Mouse (Mus musculus): ENCODE measurements around the gene Ormdl2.
"Not testable (repeated sequence)": the region's sequence is repeated elsewhere in the genome, so short reads cannot be mapped to it uniquely, and the experiment has no call there.

The Ormdl2 gene

GRCm38 (mm10) chr10:128821358-128822056, at the start of gene Ormdl2:
Ormdl2 (minus strand) TSS chr10:128821645.
- DNase-seq (ENCODE audit: low spot score) = peak; percentile 89

DNA sequence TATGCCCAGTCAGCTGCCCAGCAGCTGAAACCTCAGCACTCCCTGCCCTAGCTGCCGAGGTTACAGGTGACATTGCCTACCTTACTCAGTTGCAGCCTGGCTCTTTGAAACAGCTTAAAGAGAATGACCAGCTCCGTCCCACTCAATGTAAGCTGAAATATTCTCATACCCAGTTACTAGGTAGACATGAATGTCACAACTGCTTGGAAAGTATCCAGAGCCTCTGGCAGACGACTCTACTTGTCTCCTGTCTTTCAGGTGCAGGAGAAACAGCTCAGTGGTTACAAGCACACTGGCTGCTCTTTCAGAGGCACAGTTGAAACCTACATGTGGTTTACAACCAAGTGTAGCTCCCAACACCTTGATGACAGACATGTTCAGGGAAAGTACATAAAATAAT, 48.9 kb upstream of the Ormdl2 start:
- no peak for DNase-seq (ENCODE audit: low spot score)

DNA sequence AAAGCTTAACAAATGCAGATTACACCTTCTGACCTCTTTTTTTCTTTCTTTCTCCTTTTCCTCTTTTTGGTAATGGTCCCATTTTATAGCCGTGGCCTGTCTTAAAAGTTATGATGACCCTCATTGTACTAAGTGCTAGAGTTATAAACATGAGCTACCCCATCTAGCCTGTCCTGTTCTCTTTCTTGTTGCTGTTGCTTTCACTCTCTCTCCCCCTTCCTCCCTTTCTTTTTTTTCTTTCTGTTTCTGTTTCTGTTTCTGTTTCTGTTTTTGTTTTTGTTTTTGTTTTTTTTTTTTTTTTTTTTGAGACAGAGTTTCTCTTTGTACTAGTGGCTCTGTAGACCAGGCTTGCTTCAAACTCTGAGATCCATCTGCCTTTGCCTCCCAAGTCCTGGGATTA, 45.1 kb upstream of the Ormdl2 start:
- no peak for DNase-seq (ENCODE audit: low spot score)

DNA sequence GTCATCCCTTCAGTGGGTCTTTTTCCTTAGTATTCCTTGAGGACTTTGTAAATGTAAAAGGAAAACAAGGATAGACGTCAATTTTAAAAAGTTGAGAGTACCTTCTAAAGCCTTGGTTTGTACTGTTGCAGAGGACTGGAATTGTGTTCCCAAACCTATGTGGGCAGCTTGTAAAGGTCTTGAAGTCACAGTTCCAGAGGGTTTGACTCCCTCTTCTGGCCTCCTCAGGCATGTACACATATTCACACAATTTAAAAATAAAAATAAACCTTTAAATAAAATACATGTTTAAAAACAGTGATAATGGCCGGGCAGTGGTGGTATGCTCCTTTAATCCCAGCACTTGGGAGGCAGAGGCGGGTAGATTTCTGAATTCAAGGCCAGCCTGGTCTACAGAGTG, 44.6 kb upstream of the Ormdl2 start:
- no peak for DNase-seq (ENCODE audit: low spot score)

DNA sequence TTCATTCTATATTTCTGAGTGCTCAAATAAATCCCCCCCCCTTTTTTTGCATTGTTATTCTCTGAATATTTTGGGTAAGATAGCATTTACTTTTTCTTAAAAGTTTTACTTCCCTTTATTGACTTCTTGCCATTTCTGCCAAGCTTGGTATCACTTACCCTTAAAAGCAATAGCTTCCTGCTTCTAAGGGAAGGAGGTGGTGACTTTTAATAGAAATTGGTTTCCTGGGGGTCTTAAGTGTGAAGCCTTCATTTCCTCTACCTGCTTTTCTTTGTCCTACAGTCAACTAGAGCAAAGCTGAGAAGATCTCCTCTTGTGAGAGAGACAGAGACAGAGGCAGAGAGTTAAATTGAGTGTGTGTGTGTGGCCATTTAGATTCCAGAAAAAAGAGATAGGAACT, 39.7 kb upstream of the Ormdl2 start:
- DNase-seq (ENCODE audit: low spot score) = no peak

DNA sequence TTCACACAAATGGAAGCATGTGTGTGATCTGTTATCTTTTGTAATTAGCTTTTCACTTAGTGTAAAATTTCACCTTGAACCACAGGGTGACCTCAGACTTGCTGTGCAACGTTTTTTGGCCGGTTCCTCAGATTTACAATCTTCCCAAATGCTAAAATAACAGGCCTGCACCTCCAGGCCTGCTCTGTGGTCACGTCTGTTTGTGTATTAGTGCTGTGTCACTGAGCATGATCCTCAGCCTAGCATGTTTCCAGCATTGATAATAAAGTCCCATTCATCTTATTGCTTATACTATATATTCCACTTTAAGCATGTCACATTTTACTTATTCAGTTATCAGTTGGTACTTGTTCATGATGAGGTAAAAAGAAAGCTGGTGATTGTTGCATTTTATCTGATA, 28.9 kb upstream of the Ormdl2 start:
- DNase-seq (ENCODE audit: low spot score) = no peak

DNA sequence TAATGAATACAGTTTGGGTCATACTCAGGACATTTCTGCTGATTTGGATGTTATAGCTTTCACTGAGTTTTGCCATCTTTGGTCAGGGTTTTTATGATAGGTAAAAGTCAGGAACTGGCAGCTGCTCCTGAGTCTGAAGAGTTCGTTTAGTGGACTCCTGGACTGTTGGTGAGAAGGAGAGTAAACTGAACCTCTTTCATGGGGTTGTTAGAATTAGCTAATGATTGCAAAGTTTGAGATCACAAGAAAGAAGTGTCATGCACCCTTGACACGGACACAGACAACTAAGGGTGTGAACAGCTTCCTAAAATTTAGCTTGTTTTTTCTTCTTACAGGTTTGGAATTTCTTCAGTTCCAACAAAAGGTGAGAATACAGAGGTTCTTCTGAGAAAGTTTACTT, 27.0 kb upstream of the Ormdl2 start:
- DNase-seq (ENCODE audit: low spot score) = no peak

- DNase-seq (ENCODE audit: low spot score) = no peak
These were observed 25.2 kb upstream of the Ormdl2 start for GRCm38 (mm10) chr10:128846664-128847063.

- no peak for DNase-seq (ENCODE audit: low spot score)
These were observed 24.1 kb upstream of the Ormdl2 start for GRCm38 (mm10) chr10:128845516-128845915.

DNA sequence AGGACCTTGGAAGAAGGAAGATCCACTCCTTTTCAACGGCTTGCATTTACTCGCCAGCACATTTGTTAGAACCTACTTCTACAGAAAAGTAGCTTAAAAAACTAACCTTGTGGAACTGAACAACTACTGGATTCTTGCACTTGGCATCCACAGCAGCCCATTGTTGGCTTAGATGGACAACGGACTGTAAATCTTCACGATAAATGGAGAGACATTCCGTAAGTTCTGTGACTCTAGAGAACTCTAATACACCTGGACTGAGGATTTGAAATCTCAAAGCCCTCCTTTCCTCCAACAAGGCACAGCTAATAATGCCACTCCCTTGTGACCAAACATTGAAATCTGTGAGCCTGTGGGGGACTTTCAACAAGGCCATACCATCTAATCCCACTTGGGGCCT, 21.8 kb upstream of the Ormdl2 start:
- DNase-seq (ENCODE audit: low spot score) = no peak

DNA sequence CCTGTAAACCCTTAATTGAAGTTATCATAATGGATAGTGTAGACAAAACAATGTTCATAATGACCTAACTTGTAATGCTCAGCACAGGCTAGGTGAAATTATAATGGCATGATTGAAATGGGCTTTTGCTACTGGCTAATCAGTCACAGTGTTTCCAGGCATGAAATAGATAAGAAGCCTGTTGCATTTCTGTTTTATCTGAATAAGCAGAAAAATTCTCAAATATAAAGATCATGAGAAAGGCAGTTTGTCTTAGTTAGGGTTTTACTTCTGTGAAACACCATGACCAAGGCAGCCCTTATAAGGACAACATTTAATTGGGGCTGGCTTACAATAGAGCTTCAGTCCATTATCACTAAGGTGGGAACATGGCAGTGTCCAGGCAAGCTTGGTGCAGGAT, 19.2 kb upstream of the Ormdl2 start:
- no peak for DNase-seq (ENCODE audit: low spot score)

- DNase-seq (ENCODE audit: low spot score) = no peak
These were observed 18.0 kb upstream of the Ormdl2 start for GRCm38 (mm10) chr10:128839434-128839833.

DNA sequence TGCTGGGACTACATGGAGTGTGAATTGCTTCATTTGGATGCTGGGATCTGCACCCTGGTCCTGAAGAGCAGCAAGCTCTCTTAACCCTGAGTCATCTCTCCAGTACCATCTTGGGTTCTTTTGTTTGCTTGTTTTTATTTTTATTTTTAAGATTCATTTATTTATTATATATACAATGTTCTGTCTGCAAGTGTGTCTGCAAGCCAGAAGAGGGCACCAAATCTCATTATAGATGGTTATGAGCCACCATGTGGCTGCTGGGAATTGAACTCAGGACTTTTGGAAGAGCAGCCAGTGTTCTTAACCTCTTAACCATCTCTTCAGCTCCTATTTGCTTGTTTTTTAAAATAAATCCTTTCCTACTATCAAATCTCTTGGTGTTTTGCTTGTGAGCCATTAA, 16.0 kb upstream of the Ormdl2 start:
- no peak for DNase-seq (ENCODE audit: low spot score)

GRCm38 (mm10) chr10:128823821-128824220, 2.4 kb upstream of the Ormdl2 start:
- DNase-seq (ENCODE audit: low spot score) = no peak

- DNase-seq (ENCODE audit: low spot score) = not testable (repeated sequence)
These were observed 1.6 kb upstream of the Ormdl2 start for GRCm38 (mm10) chr10:128823087-128823486.

DNA sequence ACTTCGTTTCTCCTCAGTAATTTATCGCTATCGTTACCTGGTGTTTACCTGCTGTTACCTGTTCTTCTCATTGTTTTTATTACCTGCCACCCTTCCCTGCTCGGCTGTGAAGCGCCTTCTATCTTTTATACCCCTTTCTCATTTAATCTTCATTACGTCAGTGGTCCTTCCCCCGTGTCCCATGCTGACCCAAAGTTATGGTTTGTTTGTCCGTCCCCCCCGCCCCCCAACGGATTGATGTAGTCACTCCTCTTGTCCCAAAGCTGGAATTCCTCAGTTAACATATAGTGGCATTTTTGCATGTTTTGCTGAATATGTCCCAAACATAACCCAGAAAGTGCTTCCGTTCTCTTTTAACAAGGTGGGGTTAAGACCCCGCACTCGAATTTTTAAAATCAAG, 690 bp upstream of the Ormdl2 start:
- DNase-seq (ENCODE audit: low spot score) = no peak

- DNase-seq (ENCODE audit: low spot score) = no peak
These were observed 1.2 kb downstream of the Ormdl2 start for GRCm38 (mm10) chr10:128820217-128820616.

GRCm38 (mm10) chr10:128817033-128817432, 4.4 kb downstream of the Ormdl2 start, which contains the start of gene Sarnp:
Sarnp (plus strand) TSS chr10:128817333.
- DNase-seq (ENCODE audit: low spot score) = no peak

DNA sequence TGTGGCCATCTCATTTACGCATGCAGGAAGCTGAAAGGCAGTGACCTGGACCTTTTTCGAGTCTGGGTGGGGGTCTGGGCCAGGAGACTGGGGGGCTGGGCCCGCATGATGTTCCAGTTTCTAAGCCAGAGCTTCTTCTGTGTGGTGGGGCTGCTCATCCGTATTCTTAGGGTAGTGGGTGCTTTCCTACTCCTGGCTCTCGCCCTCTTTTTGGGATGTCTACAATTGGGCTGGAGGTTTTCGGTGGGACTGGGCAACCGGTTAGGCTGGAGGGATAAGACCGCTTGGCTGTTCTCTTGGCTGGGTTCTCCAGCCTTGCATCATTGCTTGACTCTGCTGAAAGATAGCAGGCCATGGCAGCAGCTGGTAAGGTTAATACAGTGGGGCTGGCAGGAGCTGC, 14.4 kb downstream of the Ormdl2 start:
- DNase-seq (ENCODE audit: low spot score) = no peak

DNA sequence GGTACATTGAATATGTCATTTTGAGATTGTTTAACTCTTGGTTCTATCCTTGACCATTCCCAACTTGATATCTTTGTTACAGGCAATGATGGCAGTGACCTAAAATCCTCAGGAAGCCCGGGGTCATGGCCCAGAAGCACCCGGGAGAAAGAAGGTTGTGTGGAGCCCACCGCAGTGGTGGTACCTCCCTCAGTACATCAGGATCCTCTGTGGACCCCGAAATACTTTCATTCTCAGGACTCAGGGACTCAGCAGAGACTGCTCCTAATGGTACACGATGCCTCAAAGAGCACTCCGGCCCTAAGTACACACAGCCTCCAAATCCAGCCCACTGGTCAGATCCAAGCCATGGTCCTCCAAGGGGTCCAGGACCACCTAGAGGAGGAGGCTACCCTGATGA, 15.4 kb downstream of the Ormdl2 start:
- DNase-seq (ENCODE audit: low spot score) = no peak

- peak; percentile 83 for DNase-seq (ENCODE audit: low spot score)
These were observed 16.1 kb downstream of the Ormdl2 start for GRCm38 (mm10) chr10:128805092-128806000.

- DNase-seq (ENCODE audit: low spot score) = no peak
These were observed 17.0 kb downstream of the Ormdl2 start, which contains the start of gene Tmem198b for GRCm38 (mm10) chr10:128804271-128805091. Tmem198b (minus strand) TSS chr10:128804370.
